Mouse (Mus musculus) urinary bladder, postnatal 14 days (tissue): ENCODE results near the gene Sardh.

Experiments
- DNase-seq: peaks from one replicate; pipeline ENCODE4 v3.0.0; 2021; ENCODE audit warnings: low spot score

The Sardh gene

DNA sequence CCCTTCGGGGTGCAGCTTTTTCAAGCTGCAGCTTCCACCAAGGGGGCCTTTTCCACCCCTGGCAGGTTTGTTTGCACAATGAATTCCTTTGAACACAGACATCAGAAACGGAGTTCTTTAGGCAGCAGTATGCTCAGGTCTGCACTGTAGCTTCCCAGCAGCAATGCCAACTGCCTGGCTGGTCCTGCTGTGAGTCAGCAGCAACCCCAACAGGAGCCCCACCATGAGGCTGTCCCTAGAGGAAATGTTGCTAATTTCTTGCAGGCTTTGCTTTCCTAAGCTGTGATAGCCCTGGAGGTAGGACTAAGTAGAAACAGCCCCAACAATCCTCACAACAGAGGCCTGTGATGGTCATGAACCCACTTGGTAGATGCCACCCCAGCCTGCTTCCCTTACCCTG lies 81.1 kb downstream of the Sardh start:
- DNase-seq = no peak

DNA sequence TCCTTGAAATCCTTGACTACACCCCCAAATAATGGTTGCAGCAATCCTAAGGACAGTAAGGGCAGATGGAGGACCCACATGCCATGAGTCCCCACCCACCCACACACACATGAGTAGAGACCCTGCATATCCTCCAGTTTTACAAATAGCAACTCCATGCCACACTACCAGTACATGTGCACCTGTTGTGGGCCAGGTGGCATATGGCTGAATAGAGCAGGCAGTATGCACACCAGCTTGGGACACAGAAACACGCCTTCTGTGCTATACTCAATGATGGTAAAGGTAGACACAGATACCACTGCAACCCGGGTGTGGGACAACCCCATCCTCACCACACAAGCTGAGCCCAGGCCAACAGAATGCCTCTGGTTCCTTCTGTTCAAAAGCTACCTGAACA lies 82.1 kb downstream of the Sardh start:
- no peak for DNase-seq

DNA sequence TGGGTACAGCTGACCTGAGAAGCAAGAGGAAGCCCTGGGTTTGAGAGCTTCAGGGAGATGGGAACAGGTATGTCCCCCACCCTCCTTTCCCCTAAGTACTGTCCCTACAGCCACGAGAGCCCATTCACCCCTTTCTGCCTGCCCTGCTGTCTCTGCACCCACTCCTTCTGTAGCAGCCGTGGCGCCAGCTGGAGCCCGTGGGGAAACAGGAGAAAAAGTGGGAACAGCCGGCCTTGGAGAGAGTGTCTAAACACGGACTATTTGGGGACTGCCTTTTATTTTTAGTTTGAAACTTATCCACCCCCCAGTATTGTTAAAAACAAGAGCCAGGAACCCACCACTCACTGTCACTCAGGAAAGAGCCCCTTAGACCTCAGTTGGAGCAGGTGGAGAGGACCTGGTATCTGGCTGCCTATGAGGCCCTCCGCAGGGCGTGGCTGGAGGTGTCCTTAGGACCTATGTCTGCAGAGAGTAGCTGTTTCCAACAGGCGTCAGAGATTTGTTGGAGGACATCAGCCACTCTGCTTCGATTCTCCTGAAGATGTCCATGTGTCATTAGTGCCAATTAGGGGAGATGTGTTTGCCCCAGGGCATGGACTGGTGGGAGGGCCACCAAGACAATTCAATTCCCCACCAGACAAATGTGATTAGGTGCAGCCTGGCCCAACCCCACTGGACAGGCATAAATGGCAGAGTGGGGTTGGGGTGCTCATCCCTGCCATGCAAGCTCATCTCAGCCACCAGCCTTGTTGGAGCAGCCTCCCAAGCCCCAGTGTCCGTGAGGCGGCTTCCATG lies 83.1 kb downstream of the Sardh start, which contains the start of gene Dbh:
Gene Dbh, plus strand, starts transcription at position 438 of the 795 bp plus-strand sequence.
- DNase-seq = no peak

DNA sequence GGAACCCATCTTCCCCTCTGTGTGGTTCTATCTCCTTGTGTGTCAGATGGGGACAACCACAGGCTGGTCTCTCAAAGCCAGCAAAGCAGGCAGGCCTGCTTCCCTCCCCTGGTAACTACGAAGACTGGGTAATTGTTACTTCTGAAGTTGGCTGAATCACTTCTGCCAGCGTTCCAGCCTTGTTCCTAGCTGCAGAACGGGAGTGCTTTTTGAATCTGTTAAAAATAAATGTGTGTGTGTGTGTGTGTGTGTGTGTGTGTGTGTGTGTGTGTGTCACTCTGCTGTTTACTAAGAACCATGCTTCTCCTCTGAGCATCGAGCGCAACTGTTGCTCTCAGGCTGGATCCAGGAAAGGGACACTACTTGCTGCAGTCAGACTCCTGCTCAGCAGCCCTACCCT lies 84.3 kb downstream of the Sardh start:
- DNase-seq = no peak

GRCm38 (mm10) chr2:27162656-27163055 lies 85.5 kb downstream of the Sardh start:
- no peak for DNase-seq

DNA sequence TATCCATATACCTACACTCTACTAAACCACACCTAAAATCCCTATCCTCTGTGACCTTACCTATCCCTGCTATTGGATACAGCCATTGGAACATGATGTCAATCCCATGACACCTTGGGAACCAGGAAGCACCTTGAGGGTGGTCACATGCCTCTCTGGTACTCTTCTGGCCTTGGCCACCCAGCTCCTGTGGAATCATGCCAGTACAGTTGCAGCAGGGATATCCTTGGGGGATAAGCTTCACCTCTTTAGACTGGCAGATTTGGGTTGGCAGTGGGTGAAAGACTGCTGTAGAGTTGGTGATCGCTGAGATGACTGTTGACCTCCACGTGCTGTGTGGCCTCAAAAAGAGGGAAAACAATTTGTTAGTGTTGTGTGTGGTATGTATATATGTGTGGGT lies 86.6 kb downstream of the Sardh start:
- no peak for DNase-seq

DNA sequence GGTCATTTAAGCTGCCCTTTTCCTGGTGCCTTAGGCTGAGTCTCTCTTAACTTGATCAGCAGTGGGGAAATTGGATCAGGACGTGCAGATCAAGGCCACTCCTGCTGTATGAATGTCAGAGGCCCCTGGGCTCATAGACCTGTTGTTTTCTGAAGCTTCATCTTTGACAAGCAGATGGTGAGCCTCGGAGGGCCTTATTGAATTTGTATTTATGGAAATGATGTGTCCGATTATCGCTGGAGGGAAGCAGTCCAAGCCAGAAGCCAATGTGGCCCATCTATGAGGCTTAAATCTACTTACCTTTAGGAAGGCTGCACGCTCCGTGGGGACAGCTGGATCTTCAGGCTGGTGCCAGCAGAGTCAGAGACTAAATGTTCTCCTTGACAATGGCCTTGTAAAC lies 91.5 kb downstream of the Sardh start:
- DNase-seq = no peak

DNA sequence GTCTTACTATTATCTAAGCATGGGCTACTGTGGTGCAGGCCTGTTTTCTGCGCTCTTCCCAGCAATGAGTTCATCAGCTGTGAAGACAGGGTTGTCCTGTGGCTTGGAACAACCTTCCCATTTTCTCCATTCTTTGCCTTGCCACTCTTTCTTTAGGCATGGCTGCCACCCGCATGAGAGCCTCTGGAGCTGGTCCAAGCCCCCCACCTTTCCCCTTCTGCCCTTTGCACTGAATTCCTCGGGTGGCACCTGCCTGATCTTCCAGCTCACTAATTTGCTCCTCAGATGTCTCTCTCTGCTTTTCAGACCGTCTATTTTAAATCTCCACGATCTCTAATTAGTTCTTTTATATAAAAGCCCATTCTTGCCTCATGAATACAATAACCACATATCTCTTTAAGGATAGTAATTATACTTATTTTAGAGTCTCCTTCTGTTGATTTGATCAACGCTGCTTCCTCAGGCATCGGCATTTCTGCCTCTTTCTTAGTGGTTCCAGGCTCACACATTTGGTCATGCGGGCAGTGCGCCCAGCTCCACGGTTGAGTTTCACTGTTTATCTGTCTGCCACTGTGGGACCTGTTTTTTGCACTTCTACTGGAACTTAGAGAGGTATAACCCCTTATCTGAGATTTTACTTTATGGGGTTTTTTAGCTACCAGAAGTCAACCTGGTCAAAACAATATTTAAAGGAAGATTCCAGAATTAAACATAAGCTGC lies 93.5 kb downstream of the Sardh start:
- no peak for DNase-seq

- DNase-seq = no peak
Measured at GRCm38 (mm10) chr2:27149457-27149856, 98.7 kb downstream of the Sardh start.

- no peak for DNase-seq
Measured at GRCm38 (mm10) chr2:27146840-27147239, 101.3 kb downstream of the Sardh start.

- no peak for DNase-seq
Measured at GRCm38 (mm10) chr2:27144957-27145356, 103.2 kb downstream of the Sardh start.

- DNase-seq = peak; percentile 12
Measured at GRCm38 (mm10) chr2:27141950-27142693, 106.0 kb downstream of the Sardh start, which contains the start of gene Fam163b. Gene Fam163b (minus strand): TSS chr2:27142491.
